Mouse (Mus musculus) heart, postnatal 0 days (tissue): ENCODE measurements around the gene Traf2.

ENCODE experiments used
- CTCF ChIP-seq: IDR thresholded peaks from 2 replicates; pipeline ENCODE4 v1.5.1; 2016; ENCODE audit warnings: antibody characterized with exemption, control low read depth, low read depth
- EP300 ChIP-seq: IDR thresholded peaks from 2 replicates; pipeline ENCODE4 v1.6.1; 2016; ENCODE audit warnings: antibody characterized with exemption, low read depth

- no peak for TF ChIP-seq CTCF
- no peak for TF ChIP-seq EP300
Observed at GRCm38 (mm10) chr2:25488671-25489068, 58.1 kb downstream of the Traf2 start.
